Mouse (Mus musculus) erythroblast, embryonic 14.5 days (primary cell): Measurements from ENCODE around the gene Vwa3a.

Source experiments
- GATA1 ChIP-seq: IDR thresholded peaks from 2 replicates; pipeline ENCODE4 v1.6.1; 2012; ENCODE audit warnings: low read length, inconsistent platforms, mixed read lengths
- TAL1 ChIP-seq: IDR thresholded peaks from 3 replicates; pipeline ENCODE4 v1.6.1; 2012; ENCODE audit warnings: low read length, inconsistent platforms, mixed read lengths

DNA sequence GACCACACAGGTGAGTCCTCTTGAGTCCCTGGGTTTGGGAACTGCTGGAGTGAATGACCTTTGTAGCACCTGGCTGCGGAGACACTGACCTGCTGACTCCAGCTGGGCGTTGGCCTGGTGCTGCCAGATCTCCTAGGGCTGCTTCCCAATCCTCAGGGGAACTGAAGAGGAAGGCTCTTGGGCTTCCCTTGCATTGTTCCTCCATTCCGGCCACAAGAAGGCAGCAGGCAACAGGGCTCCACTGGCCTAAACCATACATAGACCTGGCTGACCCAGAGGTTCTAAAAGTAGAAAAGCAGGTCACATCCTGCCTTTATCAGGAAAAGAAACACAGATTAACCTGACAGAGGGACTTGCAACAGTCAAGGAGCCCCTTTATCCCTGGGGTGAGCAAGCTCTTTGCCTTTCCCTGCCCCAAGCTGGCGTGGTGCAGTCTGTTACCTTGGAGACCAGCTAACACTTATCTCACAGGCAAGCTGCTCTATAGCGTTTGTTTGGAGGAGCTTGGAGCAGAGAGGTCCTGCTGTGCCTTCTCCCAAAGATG, 512 bp downstream of the Vwa3a start:
- TF ChIP-seq TAL1 (no peak), GATA1 (no peak)
